Mouse (Mus musculus): ENCODE results near the gene Ankrd13b. TPM values are rescaled to one million over a fixed set of nuclear protein-coding genes. Genes with fewer than 3 reads are reported as not detected.

The Ankrd13b gene
- polyA plus RNA-seq, 1 experiment = not detected

DNA sequence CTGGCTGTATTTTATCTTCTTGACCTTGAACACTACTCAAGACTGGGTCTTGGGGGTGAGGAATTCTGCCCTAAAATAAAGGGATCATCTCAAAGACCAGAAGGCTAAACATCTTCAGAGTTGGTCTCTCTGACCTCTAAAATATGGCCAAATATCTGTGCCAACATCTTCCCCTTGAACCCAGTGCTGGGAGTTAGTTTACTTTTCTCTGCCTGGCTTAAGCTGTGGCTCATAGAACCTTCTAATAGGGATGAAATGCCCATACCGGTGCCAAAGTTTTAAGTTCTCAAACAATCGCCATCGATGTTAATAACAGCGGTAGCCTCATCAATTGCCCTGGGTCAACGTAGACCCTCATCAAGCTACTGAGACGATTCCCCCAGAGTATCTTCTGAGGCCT lies 27.6 kb downstream of the Ankrd13b start:
- Histone ChIP-seq H3K27ac (ENCODE audit: insufficient read depth, low read depth, low read length) (no peak overlapping the region), H3K4me3 (ENCODE audit: insufficient read depth, low read depth, low read length) (peak overlapping the region; percentile 54), H3K4me1 (ENCODE audit: control insufficient read depth, insufficient read depth, low read length) (peaks cover 18% of the 10 kb centered on the region)
- no peak for TF ChIP-seq POLR2A (IDR thresholded peaks at IDR 0.05; ENCODE audit: insufficient read depth, low read depth, low read length)
- no peak for TF ChIP-seq CTCF (IDR thresholded peaks at IDR 0.05; ENCODE audit: insufficient read depth, low read depth, low read length)
- 5% methylated on average over 6 of the region's 6 CpGs for WGBS

DNA sequence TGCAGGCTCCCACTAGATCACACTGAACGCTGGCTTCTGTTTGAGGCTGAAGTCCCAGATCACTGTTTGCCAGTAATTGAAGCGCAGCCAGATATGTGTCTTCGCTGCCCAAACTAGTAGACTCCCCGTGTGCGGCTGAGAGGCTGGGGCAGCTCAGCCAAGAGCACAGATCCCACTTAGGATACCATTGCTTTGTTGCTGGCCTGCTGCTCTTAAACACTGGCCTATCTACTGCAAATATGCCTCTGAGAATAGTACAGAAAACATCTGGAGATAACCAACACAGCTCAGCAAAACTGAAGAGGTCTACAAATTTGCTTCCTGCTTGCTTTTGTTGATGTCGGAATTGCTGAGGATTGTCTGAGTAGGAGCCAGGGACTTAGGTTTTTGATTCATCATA lies 32.6 kb downstream of the Ankrd13b start:
- WGBS = 43% methylated on average over 6 of the region's 6 CpGs
- TF ChIP-seq CTCF (IDR thresholded peaks at IDR 0.05; ENCODE audit: insufficient read depth, low read depth, low read length) = no peak
- H3K27ac ChIP-seq (ENCODE audit: insufficient read depth, low read depth, low read length) = no peak overlapping the region

DNA sequence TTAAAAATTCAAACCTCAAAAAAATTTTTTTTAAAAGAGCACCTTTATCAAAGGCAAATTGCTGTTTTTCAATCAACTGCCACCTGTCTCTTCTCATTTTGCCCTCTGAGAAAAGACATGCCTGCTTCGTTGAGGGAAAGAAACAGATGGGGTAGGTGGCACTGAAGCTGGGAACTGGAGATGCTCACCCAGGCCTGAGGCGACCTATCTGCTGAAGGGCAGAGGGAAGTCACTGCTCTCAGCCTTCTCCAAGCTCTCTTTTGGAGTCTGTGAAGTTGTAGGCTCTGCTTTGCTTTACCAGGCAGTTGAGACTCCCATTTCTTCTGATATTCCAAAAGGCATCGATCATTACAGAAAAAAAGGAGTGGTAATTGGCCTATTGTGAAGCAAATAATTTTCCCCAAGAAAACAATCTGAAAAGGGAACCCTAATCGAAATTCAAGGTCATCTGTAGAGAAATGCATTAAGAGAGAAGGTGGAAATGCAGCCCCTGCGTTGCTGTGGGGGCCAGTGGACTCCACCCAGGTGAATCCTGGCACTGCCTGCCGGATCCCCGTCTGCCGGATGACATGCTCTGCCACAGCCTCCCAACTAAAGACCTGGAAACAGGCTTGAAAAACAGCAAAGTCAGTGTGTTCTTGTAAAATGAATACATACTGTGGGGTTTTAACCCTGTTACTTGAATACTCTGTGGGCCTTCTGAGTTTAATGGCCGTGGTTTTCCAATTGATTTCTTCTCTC lies 33.5 kb downstream of the Ankrd13b start:
- H3K4me3 ChIP-seq (ENCODE audit: insufficient read depth, low read depth, low read length) = no peak overlapping the region
- no peak overlapping the region for H3K27ac ChIP-seq (ENCODE audit: insufficient read depth, low read depth, low read length)
- TF ChIP-seq POLR2A (IDR thresholded peaks at IDR 0.05; ENCODE audit: insufficient read depth, low read depth, low read length) (no peak), CTCF (IDR thresholded peaks at IDR 0.05; ENCODE audit: insufficient read depth, low read depth, low read length) (no peak)
- H3K4me1 ChIP-seq (ENCODE audit: control insufficient read depth, insufficient read depth, low read length) = 0 out of 2 replicates have a peak, but pooled peaks cover 2% of the 10 kb centered on the region
- WGBS = 79% methylated on average over 9 of the region's 9 CpGs

More for the DNA sequence above, 32.6 kb downstream of the Ankrd13b start:
- H3K4me3 ChIP-seq (ENCODE audit: insufficient read depth, low read depth, low read length) = no peak overlapping the region
- H3K4me1 ChIP-seq (ENCODE audit: control insufficient read depth, insufficient read depth, low read length) = 0 out of 2 replicates have a peak, but pooled peaks cover 2% of the 10 kb centered on the region

DNA sequence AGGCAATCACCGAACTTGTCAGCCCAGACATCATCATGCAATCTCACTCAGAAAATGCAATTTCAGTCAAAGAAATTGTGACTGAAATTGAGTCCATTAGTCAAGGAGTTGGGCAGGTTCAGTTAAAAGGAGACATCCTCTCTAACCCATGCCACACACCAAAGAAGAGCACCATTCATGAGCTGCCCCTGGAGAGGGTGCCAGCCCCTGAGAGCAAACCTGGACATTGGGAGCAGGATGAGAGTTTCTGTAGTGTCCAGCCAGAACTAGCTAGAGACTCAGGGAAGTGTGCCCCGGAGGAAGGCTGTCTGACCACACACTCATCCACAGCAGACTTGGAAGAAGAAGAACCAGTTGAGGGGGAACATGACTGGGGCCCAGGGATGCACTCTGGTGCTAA lies 36.1 kb downstream of the Ankrd13b start:
- TF ChIP-seq CTCF (IDR thresholded peaks at IDR 0.05; ENCODE audit: insufficient read depth, low read depth, low read length) (no peak), POLR2A (IDR thresholded peaks at IDR 0.05; ENCODE audit: insufficient read depth, low read depth, low read length) (no peak)
- 0 out of 2 replicates have a peak, but pooled peaks cover 2% of the 10 kb centered on the region for H3K4me1 ChIP-seq (ENCODE audit: control insufficient read depth, insufficient read depth, low read length)
- 88% methylated on average over 2 of the region's 2 CpGs for WGBS
- no peak overlapping the region for H3K27ac ChIP-seq (ENCODE audit: insufficient read depth, low read depth, low read length)
- no peak overlapping the region for H3K4me3 ChIP-seq (ENCODE audit: insufficient read depth, low read depth, low read length)

DNA sequence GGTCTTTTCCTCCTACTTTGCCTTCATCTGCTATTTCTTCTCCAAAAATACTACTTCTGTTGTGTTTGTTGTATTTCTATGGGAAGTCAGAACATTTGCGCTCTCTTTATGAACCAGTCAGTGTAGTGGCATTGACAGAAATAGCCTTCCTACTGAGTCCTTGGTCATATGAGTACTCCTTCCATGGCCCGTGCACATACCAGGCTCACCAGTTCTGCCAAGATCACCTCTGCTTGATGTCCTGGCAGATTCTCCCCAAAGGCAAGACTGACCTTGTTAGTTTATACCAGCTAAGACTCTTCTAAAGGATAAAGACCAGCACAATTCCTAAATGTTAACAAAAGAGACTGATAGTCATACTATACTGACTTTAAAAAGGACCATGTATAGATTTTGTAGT lies 37.8 kb downstream of the Ankrd13b start:
- no peak overlapping the region for H3K27ac ChIP-seq (ENCODE audit: insufficient read depth, low read depth, low read length)
- no peak overlapping the region for H3K4me3 ChIP-seq (ENCODE audit: insufficient read depth, low read depth, low read length)
- peaks cover under 1% of the 10 kb centered on the region; the same call in 1 of the 2 replicates for H3K4me1 ChIP-seq (ENCODE audit: control insufficient read depth, insufficient read depth, low read length)
- TF ChIP-seq POLR2A (IDR thresholded peaks at IDR 0.05; ENCODE audit: insufficient read depth, low read depth, low read length) (no peak), CTCF (IDR thresholded peaks at IDR 0.05; ENCODE audit: insufficient read depth, low read depth, low read length) (no peak)
- WGBS = 96% methylated on average over 2 of the region's 2 CpGs

DNA sequence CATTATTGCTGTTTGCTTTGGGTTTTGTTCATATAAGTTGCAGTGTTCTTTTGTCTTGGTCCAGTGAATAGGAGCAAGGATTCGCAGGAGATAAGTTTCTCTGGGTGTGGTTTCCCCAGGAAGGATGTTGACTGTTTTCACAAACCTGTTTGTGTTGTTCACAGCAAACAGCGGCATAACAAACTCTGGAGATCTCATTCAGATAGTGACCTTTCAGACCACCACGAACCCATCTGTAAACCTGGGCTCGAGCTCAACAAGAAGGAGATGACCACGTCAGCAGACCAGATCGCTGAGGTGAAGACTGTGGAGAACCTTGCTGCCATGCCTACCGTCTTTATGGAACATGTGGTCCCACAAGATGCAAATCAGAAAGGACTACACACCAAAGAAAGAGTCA lies 40.3 kb downstream of the Ankrd13b start:
- H3K4me3 ChIP-seq (ENCODE audit: insufficient read depth, low read depth, low read length) = no peak overlapping the region
- no peak for TF ChIP-seq CTCF (IDR thresholded peaks at IDR 0.05; ENCODE audit: insufficient read depth, low read depth, low read length)
- no peak for TF ChIP-seq POLR2A (IDR thresholded peaks at IDR 0.05; ENCODE audit: insufficient read depth, low read depth, low read length)
- H3K4me1 ChIP-seq (ENCODE audit: control insufficient read depth, insufficient read depth, low read length) = no peaks in the 10 kb centered on the region; the same call in 1 of the 2 replicates
- H3K27ac ChIP-seq (ENCODE audit: insufficient read depth, low read depth, low read length) = no peak overlapping the region
- WGBS = 93% methylated on average over 7 of the region's 7 CpGs

DNA sequence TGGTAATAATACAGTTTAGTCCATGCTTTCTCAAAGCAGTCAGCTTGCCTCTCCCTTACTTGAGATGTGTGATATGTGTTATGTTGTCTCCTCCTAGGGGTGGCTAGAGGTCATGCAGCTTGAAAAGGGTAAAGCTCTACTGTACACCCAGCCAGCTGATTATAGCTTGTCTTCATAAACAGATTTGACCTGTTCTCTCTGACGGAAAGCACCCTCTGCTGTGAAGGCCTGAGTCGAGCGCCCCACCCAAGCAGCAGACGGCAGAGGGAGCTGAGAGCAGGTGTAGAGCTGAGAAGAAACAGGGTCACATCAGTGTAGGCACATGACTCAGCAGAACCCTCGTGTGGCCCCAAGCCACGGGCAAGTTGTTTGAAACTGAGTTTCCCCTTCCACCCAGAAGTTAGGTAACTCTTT lies 42.8 kb downstream of the Ankrd13b start:
- H3K27ac ChIP-seq (ENCODE audit: insufficient read depth, low read depth, low read length) = no peak overlapping the region
- 37% methylated on average over 6 of the region's 6 CpGs for WGBS
- no peak overlapping the region for H3K4me3 ChIP-seq (ENCODE audit: insufficient read depth, low read depth, low read length)
- no peaks in the 10 kb centered on the region; the same call in 1 of the 2 replicates for H3K4me1 ChIP-seq (ENCODE audit: control insufficient read depth, insufficient read depth, low read length)
- TF ChIP-seq POLR2A (IDR thresholded peaks at IDR 0.05; ENCODE audit: insufficient read depth, low read depth, low read length) (no peak), CTCF (IDR thresholded peaks at IDR 0.05; ENCODE audit: insufficient read depth, low read depth, low read length) (no peak)

DNA sequence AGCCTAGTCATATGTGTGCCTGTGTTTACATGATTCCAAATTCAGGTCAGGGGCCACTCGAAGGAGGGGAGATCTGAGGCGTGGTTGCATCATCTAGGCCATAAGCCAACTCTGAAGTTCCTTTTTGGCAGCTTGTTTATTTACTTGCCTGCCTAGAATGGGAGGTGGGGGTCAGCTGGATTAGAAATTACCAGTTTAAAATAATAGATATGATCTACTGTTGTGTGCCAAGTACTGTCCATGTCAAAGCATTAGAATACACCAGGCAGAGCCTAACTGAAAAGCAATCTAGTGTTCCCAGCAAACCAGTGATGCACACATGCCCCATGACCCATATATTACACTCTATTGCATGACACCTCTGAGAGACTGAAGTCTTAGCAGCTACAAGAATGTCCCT lies 44.5 kb downstream of the Ankrd13b start:
- Histone ChIP-seq H3K4me3 (ENCODE audit: insufficient read depth, low read depth, low read length) (no peak overlapping the region), H3K27ac (ENCODE audit: insufficient read depth, low read depth, low read length) (no peak overlapping the region), H3K4me1 (ENCODE audit: control insufficient read depth, insufficient read depth, low read length) (no peaks in the 10 kb centered on the region; the same call in 1 of the 2 replicates)
- WGBS = 44% methylated on average over 2 of the region's 2 CpGs
- no peak for TF ChIP-seq POLR2A (IDR thresholded peaks at IDR 0.05; ENCODE audit: insufficient read depth, low read depth, low read length)
- TF ChIP-seq CTCF (IDR thresholded peaks at IDR 0.05; ENCODE audit: insufficient read depth, low read depth, low read length) = no peak
